27 mouse cellular contexts compared by ENCODE assay signal in genomic region chr6:39896500-39896899, GRCm38 (mm10). TPM values are rescaled to one million over a fixed set of nuclear protein-coding genes. Genes with fewer than 3 reads are reported as not detected.
DNase-seq lines count a peak whose midpoint lies in the region; ATAC-seq and TF ChIP-seq lines count a peak whose summit lies in the region.
"Had no signal": no experiment of that assay in that cellular context is flagged by ENCODE, and none has a peak within 500 bp of the region (broad histone marks: within the 10 kb centered on the region; RNA-seq: fewer than 3 reads in every experiment).

No protein-coding gene starts in this region.

- no peak overlapping the region for H3K9ac ChIP-seq in forebrain, embryonic 14.5 days (ENCODE audit: low read length)
- H3K9ac ChIP-seq in midbrain, embryonic 13.5 days (replicated peaks), result no peak overlapping the region
- H3K9ac ChIP-seq in neural tube, embryonic 14.5 days (replicated peaks; ENCODE audit: low read depth, low read length), result no peak overlapping the region
- H3K9ac ChIP-seq: liver, embryonic 15.5 days; lung, embryonic 14.5 days; midbrain, embryonic 12.5 days; neural tube, embryonic 12.5 days; stomach, embryonic 15.5 days had no signal

- H3K4me2 ChIP-seq in forebrain, embryonic 14.5 days (ENCODE audit: low read length), result no peak overlapping the region
- H3K4me2 ChIP-seq in midbrain, embryonic 13.5 days (replicated peaks), result no peak overlapping the region
- no peak overlapping the region for H3K4me2 ChIP-seq in neural tube, embryonic 14.5 days (ENCODE audit: low read depth, low read length)
- H3K4me2 ChIP-seq: heart, embryonic 11.5 days; liver, embryonic 15.5 days; lung, embryonic 14.5 days; midbrain, embryonic 12.5 days; neural tube, embryonic 12.5 days; stomach, embryonic 15.5 days had no signal

- peak; percentile 58 for DNase-seq in forebrain, embryonic 14.5 days (ENCODE audit: low spot score)
- no peak for DNase-seq in forebrain, embryonic 10.5 days (ENCODE audit: extremely low spot score, low spot score)
- no peak for DNase-seq in midbrain, embryonic 10.5 days (ENCODE audit: low spot score)
- peak; percentile 76 for DNase-seq in brain, embryonic 14.5 days (ENCODE audit: low read depth)
- DNase-seq in right cerebral cortex, postnatal 25 days, result no peak
- DNase-seq: adrenal gland, postnatal 10 days; cerebellum, adult 11-12 months; cerebellum, adult 9-11 months; gastrocnemius, postnatal 25 days; heart, adult 11 months; heart, postnatal 36 days; kidney, adult 9 months; kidney, postnatal 10 days; liver; lung, embryonic 14.5 days; retina, postnatal 1 day; right cerebral cortex, postnatal 14 days had no signal

- peaks cover 10% of the 10 kb centered on the region; the same call in 1 of the 2 replicates for H3K4me1 ChIP-seq in forebrain, embryonic 14.5 days (ENCODE audit: control insufficient read depth, insufficient read depth, low read length)
- peaks cover 7% of the 10 kb centered on the region; the same call in 1 of the 2 replicates for H3K4me1 ChIP-seq in forebrain, embryonic 10.5 days
- H3K4me1 ChIP-seq in midbrain, embryonic 13.5 days (replicated peaks), result peaks cover 26% of the 10 kb centered on the region
- H3K4me1 ChIP-seq in midbrain, embryonic 10.5 days, result peaks cover 17% of the 10 kb centered on the region
- H3K4me1 ChIP-seq in neural tube, embryonic 14.5 days (ENCODE audit: control insufficient read depth, insufficient read depth, low read length), result peaks cover 6% of the 10 kb centered on the region; the same call in 1 of the 2 replicates
- H3K4me1 ChIP-seq: liver, embryonic 15.5 days; stomach, embryonic 15.5 days had no signal

- TF ChIP-seq CTCF in brain, embryonic 14.5 days (IDR thresholded peaks at IDR 0.05; ENCODE audit: borderline replicate concordance, extremely low read depth, insufficient read depth, insufficient read length), result no peak

- 11% methylated on average over 3 of the region's 3 CpGs for WGBS in forebrain, embryonic 14.5 days
- WGBS in forebrain, embryonic 10.5 days, result 79% methylated on average over 3 of the region's 3 CpGs
- 28% methylated on average over 3 of the region's 3 CpGs for WGBS in midbrain, embryonic 13.5 days
- 73% methylated on average over 3 of the region's 3 CpGs for WGBS in midbrain, embryonic 10.5 days
- 19% methylated on average over 3 of the region's 3 CpGs for WGBS in neural tube, embryonic 14.5 days

- no peaks in the 10 kb centered on the region for H3K9me3 ChIP-seq in forebrain, embryonic 14.5 days (replicated peaks; ENCODE audit: control insufficient read depth, low read length)
- H3K9me3 ChIP-seq in forebrain, embryonic 10.5 days, result no peaks in the 10 kb centered on the region
- H3K9me3 ChIP-seq in midbrain, embryonic 13.5 days, result no peaks in the 10 kb centered on the region
- H3K9me3 ChIP-seq in midbrain, embryonic 10.5 days (replicated peaks), result no peaks in the 10 kb centered on the region
- H3K9me3 ChIP-seq in neural tube, embryonic 14.5 days (ENCODE audit: control insufficient read depth, low read length), result no peaks in the 10 kb centered on the region
- H3K9me3 ChIP-seq: liver, embryonic 15.5 days; midbrain, embryonic 12.5 days; neural tube, embryonic 12.5 days; stomach, embryonic 15.5 days had no signal

- H3K4me3 ChIP-seq in forebrain, embryonic 14.5 days (ENCODE audit: low read depth, low read length), result no peak overlapping the region
- H3K4me3 ChIP-seq in forebrain, embryonic 10.5 days, result no peak overlapping the region
- H3K4me3 ChIP-seq in midbrain, embryonic 13.5 days (replicated peaks), result no peak overlapping the region
- H3K4me3 ChIP-seq in midbrain, embryonic 10.5 days, result no peak overlapping the region
- H3K4me3 ChIP-seq in neural tube, embryonic 14.5 days (ENCODE audit: low read depth, low read length), result no peak overlapping the region
- H3K4me3 ChIP-seq: erythroblast, embryonic 14.5 days; liver, embryonic 15.5 days; midbrain, embryonic 12.5 days; neural tube, embryonic 12.5 days; stomach, embryonic 15.5 days had no signal

- peak; percentile 70; the same call in 1 of the 2 replicates for ATAC-seq in forebrain, embryonic 14.5 days
- ATAC-seq in midbrain, embryonic 13.5 days, result no peak
- peak; percentile 34; the same call in 1 of the 2 replicates for ATAC-seq in neural tube, embryonic 14.5 days (ENCODE audit: low read depth)
- ATAC-seq: intestine, postnatal 0 days; Patski had no signal

- H3K27ac ChIP-seq in forebrain, embryonic 14.5 days (ENCODE audit: low read depth, low read length), result 0 out of 2 replicates have a peak overlapping the region, but pooled peaks have one; percentile 17
- no peak overlapping the region for H3K27ac ChIP-seq in forebrain, embryonic 10.5 days
- H3K27ac ChIP-seq in midbrain, embryonic 13.5 days, result 0 out of 2 replicates have a peak overlapping the region, but pooled peaks have one; percentile 44
- no peak overlapping the region for H3K27ac ChIP-seq in midbrain, embryonic 10.5 days (replicated peaks)
- H3K27ac ChIP-seq in neural tube, embryonic 14.5 days (ENCODE audit: low read depth, low read length), result no peak overlapping the region
- H3K27ac ChIP-seq: liver, embryonic 15.5 days; midbrain, embryonic 12.5 days; neural tube, embryonic 12.5 days; stomach, embryonic 15.5 days had no signal

- H3K27me3 ChIP-seq in forebrain, embryonic 14.5 days (replicated peaks; ENCODE audit: control insufficient read depth, insufficient read depth, low read length), result no peaks in the 10 kb centered on the region
- no peaks in the 10 kb centered on the region for H3K27me3 ChIP-seq in forebrain, embryonic 10.5 days (ENCODE audit: poor library complexity, severe bottlenecking)
- H3K27me3 ChIP-seq in midbrain, embryonic 13.5 days, result no peaks in the 10 kb centered on the region
- no peaks in the 10 kb centered on the region for H3K27me3 ChIP-seq in midbrain, embryonic 10.5 days (ENCODE audit: low read depth, poor library complexity, severe bottlenecking)
- no peaks in the 10 kb centered on the region for H3K27me3 ChIP-seq in neural tube, embryonic 14.5 days (ENCODE audit: control insufficient read depth, insufficient read depth, low read length)
- H3K27me3 ChIP-seq: liver, embryonic 15.5 days; midbrain, embryonic 12.5 days; neural tube, embryonic 12.5 days; Patski; stomach, embryonic 15.5 days had no signal

- H3K36me3 ChIP-seq in forebrain, embryonic 14.5 days (ENCODE audit: control insufficient read depth, insufficient read depth, low read length), result no peaks in the 10 kb centered on the region
- no peaks in the 10 kb centered on the region for H3K36me3 ChIP-seq in forebrain, embryonic 10.5 days (replicated peaks)
- no peaks in the 10 kb centered on the region for H3K36me3 ChIP-seq in midbrain, embryonic 13.5 days
- no peaks in the 10 kb centered on the region for H3K36me3 ChIP-seq in midbrain, embryonic 10.5 days
- H3K36me3 ChIP-seq in neural tube, embryonic 14.5 days (ENCODE audit: control insufficient read depth, insufficient read depth, low read length), result no peaks in the 10 kb centered on the region
- H3K36me3 ChIP-seq: liver, embryonic 15.5 days; midbrain, embryonic 12.5 days; neural tube, embryonic 12.5 days; stomach, embryonic 15.5 days had no signal

- no peak for TF ChIP-seq POLR2A in brain, embryonic 14.5 days (IDR thresholded peaks at IDR 0.05; ENCODE audit: borderline replicate concordance, extremely low read depth, insufficient read depth, insufficient read length, poor library complexity, severe bottlenecking)

RNA-seq across cellular contexts. Expression of gene Tmem178b, which starts 23.4 kb away (rescaled TPM):
- 18.5 and 25.6 TPM in 2 replicates for polyA plus RNA-seq in forebrain, embryonic 14.5 days (2014; fragmentation: Nextera tagmentation; extraction: Ambion mirVana)
- 0.90 and 1.3 TPM in 2 replicates for polyA plus RNA-seq in forebrain, embryonic 10.5 days (2016; fragmentation: Nextera tagmentation; extraction: Ambion mirVana)
- 29.8 and 29.9 TPM in 2 replicates for polyA plus RNA-seq in midbrain, embryonic 13.5 days (2015; fragmentation: Nextera tagmentation; extraction: Ambion mirVana)
- polyA plus RNA-seq in midbrain, embryonic 10.5 days (2016; fragmentation: Nextera tagmentation; extraction: Ambion mirVana), result 1.8 and 4.1 TPM in 2 replicates
- 48.8 and 84.9 TPM in 2 replicates for polyA plus RNA-seq in brain, embryonic 14.5 days (2012; rRNA removed)
- 47.8 and 48.9 TPM in 2 replicates for polyA plus RNA-seq in neural tube, embryonic 14.5 days (2014; fragmentation: Nextera tagmentation; extraction: Ambion mirVana)
- polyA plus RNA-seq: erythroblast, embryonic 14.5 days; liver, embryonic 15.5 days; Patski had no signal

Comparison
In these comparisons a context has a peak if more than half of its experiments do, and no peak if none do; other contexts are left out.
1. DNase-seq: peak in forebrain, embryonic 14.5 days (single experiment) and brain, embryonic 14.5 days (single experiment); none in forebrain, embryonic 10.5 days (single experiment), midbrain, embryonic 10.5 days (single experiment) and right cerebral cortex, postnatal 25 days (single experiment).
2. H3K27ac ChIP-seq: peak in forebrain, embryonic 14.5 days (single experiment) and midbrain, embryonic 13.5 days (single experiment); none in forebrain, embryonic 10.5 days (single experiment), midbrain, embryonic 10.5 days (single experiment) and neural tube, embryonic 14.5 days (single experiment).